Mouse (Mus musculus): ENCODE data around the gene Taco1.

DNA sequence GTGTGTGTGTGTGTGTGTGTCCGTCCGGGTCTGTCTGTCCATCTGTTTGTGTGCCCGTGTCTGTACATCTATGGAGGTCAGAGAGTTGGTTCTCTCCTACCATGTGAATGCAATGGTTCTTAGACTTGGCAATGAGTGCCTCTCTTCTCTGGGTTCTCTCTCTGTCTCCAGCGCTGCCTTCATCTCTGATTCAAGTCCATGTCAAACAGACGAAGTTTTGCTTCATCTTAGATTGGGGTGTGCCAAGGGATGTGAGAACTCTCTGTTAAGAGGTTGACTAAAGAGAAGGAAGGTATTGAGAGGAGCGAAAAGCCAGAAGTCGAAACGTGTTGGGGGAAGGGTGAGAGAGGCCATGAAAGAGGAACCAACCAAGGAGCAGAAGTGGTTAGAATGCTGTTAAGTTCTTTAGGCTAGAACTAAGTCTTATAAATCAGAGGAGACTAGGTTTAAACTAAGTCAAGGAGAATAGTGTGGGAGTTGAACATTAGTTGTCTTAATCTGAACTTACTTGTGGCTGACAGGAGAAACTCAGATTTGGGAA lies 40.3 kb downstream of the Taco1 start:
- no peak for TF ChIP-seq CTCF (IDR thresholded peaks at IDR 0.05; ENCODE audit: borderline replicate concordance, insufficient read depth, low read length)
- TF ChIP-seq POLR2A (IDR thresholded peaks at IDR 0.05; ENCODE audit: low read depth, low read length): no peak

All from embryonic fibroblast, embryonic 13.5 days (primary cell).